Mouse (Mus musculus) liver, adult 2 months (tissue): ENCODE data around the gene Ss18l2. TPM values are rescaled to one million over a fixed set of nuclear protein-coding genes. Genes with fewer than 3 reads are reported as not detected.

Experiments used
- DNase-seq: peaks from one replicate; pipeline ENCODE4 v3.0.0-alpha.2; 2011; ENCODE audit warnings: low read depth, low spot score; ENCODE audit errors: extremely low read depth
- H3K27ac ChIP-seq: fragments of 200-500 bp; replicated peaks from 2 replicates; pipeline ENCODE4 v1.5.1; 2012; ENCODE audit warnings: low read depth, mild to moderate bottlenecking, control low read depth, inconsistent platforms, low read length; ENCODE audit not compliant: insufficient read depth
- H3K27me3 ChIP-seq: fragments of 200-500 bp; 2 replicates; pipeline ENCODE4 v1.6.1; 2012; ENCODE audit warnings: mild to moderate bottlenecking, moderate library complexity, low read length, inconsistent platforms; ENCODE audit not compliant: control insufficient read depth, insufficient read depth
- H3K36me3 ChIP-seq: fragments of 200-500 bp; 2 replicates; pipeline ENCODE4 v1.6.1; 2012; ENCODE audit warnings: low read length, inconsistent platforms; ENCODE audit not compliant: control insufficient read depth, insufficient read depth
- H3K4me1 ChIP-seq: fragments of 200-500 bp; 2 replicates; pipeline ENCODE4 v1.6.1; 2011; ENCODE audit warnings: low read length; ENCODE audit not compliant: control insufficient read depth, insufficient read depth
- H3K4me3 ChIP-seq: fragments of 200-500 bp; 2 replicates; pipeline ENCODE4 v1.5.1; 2011; ENCODE audit warnings: low read depth, mild to moderate bottlenecking, control low read depth, low read length, moderate library complexity; ENCODE audit not compliant: insufficient read depth
- H3K79me2 ChIP-seq: fragments of 200-500 bp; 2 replicates; pipeline ENCODE4 v1.6.1; 2012; ENCODE audit warnings: inconsistent platforms, mild to moderate bottlenecking, low read length, moderate library complexity; ENCODE audit not compliant: control insufficient read depth, insufficient read depth
- H3K9ac ChIP-seq: fragments of 200-500 bp; 2 replicates; pipeline ENCODE4 v1.6.1; 2012; ENCODE audit warnings: low read depth, mild to moderate bottlenecking, control low read depth, inconsistent platforms, low read length
- CTCF ChIP-seq: fragments of 200-500 bp; IDR thresholded peaks from 2 replicates; pipeline ENCODE4 v1.5.1; 2011; ENCODE audit warnings: low read depth, low read length, control low read depth
- POLR2A ChIP-seq: fragments of 200-500 bp; IDR thresholded peaks from 2 replicates; pipeline ENCODE4 v1.6.1; 2011; ENCODE audit warnings: low read length, control low read depth; ENCODE audit not compliant: insufficient read depth; ENCODE audit errors: extremely low read depth
- WGBS: fragments of 180-500 bp; shearing (Covaris S2); methylation state at CpG from one replicate; pipeline ENCODE4 v1.1.7; 2018; 5-methylcytosine and 5-hydroxymethylcytosine counted together
- polyA plus RNA-seq: library from polyadenylated mRNA; depleted of rRNA; stranded (reverse); fragments of >200 nt; gene quantifications from 2 replicates; pipeline ENCODE4 v1.2.3, GENCODE M21; 2012
- total RNA-seq: library from RNA; depleted of rRNA; stranded (reverse); fragments of >200 nt; gene quantifications from 2 replicates; pipeline ENCODE4 v1.2.3, GENCODE M21; 2014

The Ss18l2 gene
- total and polyA plus RNA-seq, 2 experiments, result 35.2 to 83.3 TPM

GRCm38 (mm10) chr9:121690200-121690651 is 19.9 kb upstream of the Ss18l2 start:
- 95% methylated on average over 15 of the region's 15 CpGs for WGBS
- Histone ChIP-seq H3K27me3 (no peaks in the 10 kb centered on the region), H3K27ac (no peak overlapping the region), H3K4me1 (no peaks in the 10 kb centered on the region), H3K9ac (no peak overlapping the region), H3K36me3 (peaks cover 6% of the 10 kb centered on the region; the same call in 1 of the 2 replicates), H3K4me3 (no peak overlapping the region), H3K79me2 (no peaks in the 10 kb centered on the region)
- no peak for DNase-seq
- TF ChIP-seq CTCF (no peak), POLR2A (no peak)

- Histone ChIP-seq H3K36me3 (peaks cover 6% of the 10 kb centered on the region; the same call in 1 of the 2 replicates), H3K27ac (no peak overlapping the region), H3K4me1 (no peaks in the 10 kb centered on the region), H3K27me3 (no peaks in the 10 kb centered on the region), H3K79me2 (no peaks in the 10 kb centered on the region), H3K9ac (no peak overlapping the region), H3K4me3 (no peak overlapping the region)
- 96% methylated on average over 7 of the region's 7 CpGs for WGBS
- no peak for DNase-seq
- TF ChIP-seq CTCF, result no peak
- no peak for TF ChIP-seq POLR2A
Observed at GRCm38 (mm10) chr9:121690734-121691133, 19.4 kb upstream of the Ss18l2 start.

- no peak for TF ChIP-seq POLR2A
- TF ChIP-seq CTCF, result no peak
- no peaks in the 10 kb centered on the region for H3K4me1 ChIP-seq
- H3K36me3 ChIP-seq, result peaks cover 1% of the 10 kb centered on the region; the same call in 1 of the 2 replicates
- no peak overlapping the region for H3K4me3 ChIP-seq
- DNase-seq, result peak; percentile 76
- no peaks in the 10 kb centered on the region for H3K27me3 ChIP-seq
- H3K9ac ChIP-seq, result no peak overlapping the region
- WGBS, result 64% methylated on average over 12 of the region's 12 CpGs
- no peak overlapping the region for H3K27ac ChIP-seq
- no peaks in the 10 kb centered on the region for H3K79me2 ChIP-seq
Observed at GRCm38 (mm10) chr9:121694736-121695135, 15.4 kb upstream of the Ss18l2 start.

- TF ChIP-seq CTCF, result no peak
- TF ChIP-seq POLR2A, result no peak
- no peak overlapping the region for H3K27ac ChIP-seq
- H3K4me1 ChIP-seq, result no peaks in the 10 kb centered on the region
- H3K79me2 ChIP-seq, result no peaks in the 10 kb centered on the region
- no peaks in the 10 kb centered on the region for H3K27me3 ChIP-seq
- DNase-seq, result no peak
- H3K4me3 ChIP-seq, result no peak overlapping the region
- WGBS, result 93% methylated on average over 9 of the region's 9 CpGs
- no peaks in the 10 kb centered on the region; the same call in 1 of the 2 replicates for H3K36me3 ChIP-seq
- no peak overlapping the region for H3K9ac ChIP-seq
Observed at GRCm38 (mm10) chr9:121696626-121697025, 13.5 kb upstream of the Ss18l2 start.

GRCm38 (mm10) chr9:121697150-121698049 is 12.7 kb upstream of the Ss18l2 start:
- H3K4me1 ChIP-seq, result no peaks in the 10 kb centered on the region
- H3K27me3 ChIP-seq, result no peaks in the 10 kb centered on the region
- DNase-seq, result peak; percentile 60
- WGBS, result 67% methylated on average over 1 of the region's 1 CpGs
- TF ChIP-seq POLR2A (no peak), CTCF (peak; percentile 85)
- H3K9ac ChIP-seq, result no peak overlapping the region
- H3K4me3 ChIP-seq, result no peak overlapping the region
- no peak overlapping the region for H3K27ac ChIP-seq
- no peaks in the 10 kb centered on the region for H3K79me2 ChIP-seq
- no peaks in the 10 kb centered on the region; the same call in 1 of the 2 replicates for H3K36me3 ChIP-seq

GRCm38 (mm10) chr9:121704261-121704645 is 5.9 kb upstream of the Ss18l2 start:
- Histone ChIP-seq H3K9ac (peak overlapping the region; percentile 42), H3K27ac (peak overlapping the region; percentile 82), H3K36me3 (no peaks in the 10 kb centered on the region), H3K4me1 (peaks cover 11% of the 10 kb centered on the region), H3K79me2 (no peaks in the 10 kb centered on the region), H3K27me3 (no peaks in the 10 kb centered on the region), H3K4me3 (peak overlapping the region; percentile 72)
- DNase-seq, result no peak
- TF ChIP-seq POLR2A (no peak), CTCF (no peak)
- 11% methylated on average over 11 of the region's 11 CpGs for WGBS
